Mouse (Mus musculus) small intestine, adult 2 months (tissue): ENCODE measurements around the gene Jarid2.

Source experiments
- CTCF ChIP-seq: fragments of 200-500 bp; IDR thresholded peaks from 2 replicates; pipeline ENCODE4 v1.5.1; 2012; ENCODE audit warnings: low read depth, mild to moderate bottlenecking, control low read depth, inconsistent platforms, low read length, moderate library complexity, mixed read lengths; ENCODE audit not compliant: insufficient replicate concordance, insufficient read length; ENCODE audit errors: extremely low read depth
- POLR2A ChIP-seq: fragments of 200-500 bp; IDR thresholded peaks from 2 replicates; pipeline ENCODE4 v1.6.1; 2012; ENCODE audit warnings: low read depth, mild to moderate bottlenecking, control low read depth, inconsistent platforms, low read length, moderate library complexity

- TF ChIP-seq POLR2A (no peak), CTCF (no peak)
These were observed 99.6 kb downstream of the Jarid2 start for GRCm38 (mm10) chr13:44828903-44829302.
